Mouse (Mus musculus) hindbrain, embryonic 15.5 days (tissue): Measurements from ENCODE around the gene Pla2g6. TPM values are rescaled to one million over a fixed set of nuclear protein-coding genes. Genes with fewer than 3 reads are reported as not detected.

Source experiments
- ATAC-seq: fragments of 200-750 bp; cut with Nextera tagmentation; 2 replicates; pipeline ENCODE4 v1.8.0; 2017; ENCODE audit warnings: low read depth, moderate number of reproducible peaks, moderate TSS enrichment; ENCODE audit not compliant: low FRiP score
- H3K27ac ChIP-seq: fragments of 300-500 bp; sonication (generic); replicated peaks from 2 replicates; pipeline ENCODE4 v1.5.1; 2015; ENCODE audit warnings: mild to moderate bottlenecking, inconsistent platforms
- H3K27me3 ChIP-seq: fragments of 300-500 bp; sonication (generic); 2 replicates; pipeline ENCODE4 v1.6.1; 2015; ENCODE audit warnings: control low read depth, inconsistent platforms
- H3K36me3 ChIP-seq: fragments of 300-500 bp; sonication (generic); 2 replicates; pipeline ENCODE4 v1.6.1; 2015; ENCODE audit warnings: control low read depth, inconsistent platforms
- H3K4me1 ChIP-seq: fragments of 300-500 bp; sonication (generic); replicated peaks from 2 replicates; pipeline ENCODE4 v1.6.1; 2015; ENCODE audit warnings: control low read depth, inconsistent platforms
- H3K4me2 ChIP-seq: fragments of 300-500 bp; sonication (generic); 2 replicates; pipeline ENCODE4 v1.6.1; 2015; ENCODE audit warnings: moderate library complexity, mild to moderate bottlenecking, inconsistent platforms
- H3K4me3 ChIP-seq: fragments of 300-500 bp; sonication (generic); 2 replicates; pipeline ENCODE4 v1.5.1; 2015; ENCODE audit warnings: mild to moderate bottlenecking, inconsistent platforms
- H3K9ac ChIP-seq: fragments of 300-500 bp; sonication (generic); 2 replicates; pipeline ENCODE4 v1.6.1; 2015; ENCODE audit warnings: inconsistent platforms
- H3K9me3 ChIP-seq: fragments of 300-500 bp; sonication (generic); 2 replicates; pipeline ENCODE4 v1.6.1; 2016; ENCODE audit warnings: control low read depth, inconsistent platforms
- WGBS: fragments of 180-500 bp; shearing (Covaris S2); methylation state at CpG from one replicate; pipeline ENCODE4 v1.1.7; 2015; 5-methylcytosine and 5-hydroxymethylcytosine counted together
- polyA plus RNA-seq: library from polyadenylated mRNA; unstranded; fragments of >200 nt; fragmentation: Nextera tagmentation; extraction: Ambion mirVana; gene quantifications from 2 replicates; pipeline ENCODE4 v1.2.1, GENCODE M21; 2015

Gene Pla2g6
- polyA plus RNA-seq, 1 experiment from 2014 or later: 32.5 TPM

- Histone ChIP-seq H3K27ac (0 out of 2 replicates have a peak overlapping the region, but pooled peaks have one; percentile 91), H3K9me3 (no peaks in the 10 kb centered on the region), H3K27me3 (no peaks in the 10 kb centered on the region), H3K36me3 (no peaks in the 10 kb centered on the region), H3K4me1 (peaks cover 30% of the 10 kb centered on the region), H3K9ac (no peak overlapping the region), H3K4me3 (no peak overlapping the region), H3K4me2 (peak overlapping the region; percentile 79)
- ATAC-seq: no peak
- 99% methylated on average over 4 of the region's 4 CpGs for WGBS
These were observed 717 bp upstream of the Pla2g6 start for GRCm38 (mm10) chr15:79328939-79329275.

GRCm38 (mm10) chr15:79326971-79327961 is 924 bp downstream of the Pla2g6 start:
- H3K4me3 ChIP-seq: peak overlapping the region; percentile 52
- no peaks in the 10 kb centered on the region for H3K36me3 ChIP-seq
- H3K4me1 ChIP-seq: peaks cover 30% of the 10 kb centered on the region
- H3K9me3 ChIP-seq: no peaks in the 10 kb centered on the region
- H3K27ac ChIP-seq: peak overlapping the region; percentile 91
- ATAC-seq: peak; percentile 17; the same call in 1 of the 2 replicates
- H3K4me2 ChIP-seq: peak overlapping the region; percentile 79
- no peaks in the 10 kb centered on the region for H3K27me3 ChIP-seq
- peak overlapping the region; percentile 59 for H3K9ac ChIP-seq
- WGBS: 8% methylated on average over 20 of the region's 20 CpGs

- WGBS: 64% methylated on average over 4 of the region's 4 CpGs
- no peak overlapping the region for H3K9ac ChIP-seq
- peak overlapping the region; percentile 79; the same call in 1 of the 2 replicates for H3K4me2 ChIP-seq
- H3K9me3 ChIP-seq: no peaks in the 10 kb centered on the region
- no peaks in the 10 kb centered on the region for H3K27me3 ChIP-seq
- H3K4me1 ChIP-seq: peaks cover 30% of the 10 kb centered on the region
- H3K27ac ChIP-seq: peak overlapping the region; percentile 91
- no peak for ATAC-seq
- no peaks in the 10 kb centered on the region for H3K36me3 ChIP-seq
- no peak overlapping the region for H3K4me3 ChIP-seq
These were observed 1.9 kb downstream of the Pla2g6 start for GRCm38 (mm10) chr15:79326264-79326663.

GRCm38 (mm10) chr15:79325742-79326141 is 2.4 kb downstream of the Pla2g6 start:
- H3K4me3 ChIP-seq: no peak overlapping the region
- H3K27ac ChIP-seq: no peak overlapping the region
- no peaks in the 10 kb centered on the region for H3K36me3 ChIP-seq
- WGBS: 70% methylated on average over 3 of the region's 3 CpGs
- no peak for ATAC-seq
- H3K4me2 ChIP-seq: no peak overlapping the region
- H3K27me3 ChIP-seq: no peaks in the 10 kb centered on the region
- H3K9ac ChIP-seq: no peak overlapping the region
- no peaks in the 10 kb centered on the region for H3K9me3 ChIP-seq
- H3K4me1 ChIP-seq: peaks cover 30% of the 10 kb centered on the region

GRCm38 (mm10) chr15:79324373-79324772 is 3.8 kb downstream of the Pla2g6 start:
- ATAC-seq: no peak
- no peak overlapping the region for H3K4me2 ChIP-seq
- peaks cover 30% of the 10 kb centered on the region for H3K4me1 ChIP-seq
- no peaks in the 10 kb centered on the region for H3K27me3 ChIP-seq
- no peak overlapping the region for H3K27ac ChIP-seq
- H3K4me3 ChIP-seq: no peak overlapping the region
- H3K36me3 ChIP-seq: no peaks in the 10 kb centered on the region
- H3K9ac ChIP-seq: no peak overlapping the region
- WGBS: 91% methylated on average over 3 of the region's 3 CpGs
- no peaks in the 10 kb centered on the region for H3K9me3 ChIP-seq

GRCm38 (mm10) chr15:79323791-79324155 is 4.4 kb downstream of the Pla2g6 start:
- ATAC-seq: no peak
- H3K9ac ChIP-seq: no peak overlapping the region
- H3K4me2 ChIP-seq: no peak overlapping the region
- no peaks in the 10 kb centered on the region for H3K9me3 ChIP-seq
- H3K36me3 ChIP-seq: no peaks in the 10 kb centered on the region
- H3K4me1 ChIP-seq: peaks cover 30% of the 10 kb centered on the region
- H3K27me3 ChIP-seq: no peaks in the 10 kb centered on the region
- peak overlapping the region; percentile 29; the same call in 1 of the 2 replicates for H3K27ac ChIP-seq
- 77% methylated on average over 4 of the region's 4 CpGs for WGBS
- H3K4me3 ChIP-seq: no peak overlapping the region

GRCm38 (mm10) chr15:79322991-79323790 is 5.0 kb downstream of the Pla2g6 start:
- no peaks in the 10 kb centered on the region for H3K27me3 ChIP-seq
- H3K9me3 ChIP-seq: no peaks in the 10 kb centered on the region
- ATAC-seq: no peak
- no peaks in the 10 kb centered on the region for H3K36me3 ChIP-seq
- no peak overlapping the region for H3K4me3 ChIP-seq
- no peak overlapping the region for H3K4me2 ChIP-seq
- H3K9ac ChIP-seq: no peak overlapping the region
- peak overlapping the region; percentile 29; the same call in 1 of the 2 replicates for H3K27ac ChIP-seq
- WGBS: 78% methylated on average over 6 of the region's 6 CpGs
- peaks cover 30% of the 10 kb centered on the region for H3K4me1 ChIP-seq

GRCm38 (mm10) chr15:79322281-79322990 is 5.8 kb downstream of the Pla2g6 start:
- H3K27ac ChIP-seq: no peak overlapping the region
- ATAC-seq: no peak
- peaks cover 28% of the 10 kb centered on the region for H3K4me1 ChIP-seq
- no peak overlapping the region for H3K9ac ChIP-seq
- WGBS: 89% methylated on average over 11 of the region's 11 CpGs
- H3K4me2 ChIP-seq: no peak overlapping the region
- H3K4me3 ChIP-seq: no peak overlapping the region
- H3K9me3 ChIP-seq: no peaks in the 10 kb centered on the region
- H3K27me3 ChIP-seq: no peaks in the 10 kb centered on the region
- no peaks in the 10 kb centered on the region for H3K36me3 ChIP-seq

GRCm38 (mm10) chr15:79321733-79322190 is 6.4 kb downstream of the Pla2g6 start:
- H3K4me2 ChIP-seq: no peak overlapping the region
- H3K4me3 ChIP-seq: no peak overlapping the region
- no peaks in the 10 kb centered on the region for H3K9me3 ChIP-seq
- no peak for ATAC-seq
- WGBS: 87% methylated on average over 5 of the region's 5 CpGs
- peaks cover 21% of the 10 kb centered on the region for H3K4me1 ChIP-seq
- H3K36me3 ChIP-seq: no peaks in the 10 kb centered on the region
- H3K27me3 ChIP-seq: no peaks in the 10 kb centered on the region
- no peak overlapping the region for H3K27ac ChIP-seq
- no peak overlapping the region for H3K9ac ChIP-seq

GRCm38 (mm10) chr15:79313848-79314369 is 14.3 kb downstream of the Pla2g6 start:
- Histone ChIP-seq H3K9ac (no peak overlapping the region), H3K27me3 (no peaks in the 10 kb centered on the region), H3K4me3 (no peak overlapping the region), H3K36me3 (no peaks in the 10 kb centered on the region; the same call in 1 of the 2 replicates), H3K27ac (no peak overlapping the region), H3K9me3 (no peaks in the 10 kb centered on the region), H3K4me2 (no peak overlapping the region), H3K4me1 (no peaks in the 10 kb centered on the region)
- ATAC-seq: no peak
- WGBS: 71% methylated on average over 8 of the region's 8 CpGs

- no peak overlapping the region for H3K4me2 ChIP-seq
- H3K9ac ChIP-seq: no peak overlapping the region
- H3K27ac ChIP-seq: no peak overlapping the region
- H3K9me3 ChIP-seq: no peaks in the 10 kb centered on the region
- WGBS: 74% methylated on average over 4 of the region's 4 CpGs
- H3K4me3 ChIP-seq: no peak overlapping the region
- H3K36me3 ChIP-seq: no peaks in the 10 kb centered on the region; the same call in 1 of the 2 replicates
- no peaks in the 10 kb centered on the region for H3K27me3 ChIP-seq
- no peak for ATAC-seq
- no peaks in the 10 kb centered on the region for H3K4me1 ChIP-seq
These were observed 20.3 kb downstream of the Pla2g6 start for GRCm38 (mm10) chr15:79307861-79308260.
